ENCODE assay signal across 25 mouse cellular contexts in genomic region chr8:122572751-122573150, GRCm38 (mm10). TPM values are rescaled to one million over a fixed set of nuclear protein-coding genes. Genes with fewer than 3 reads are reported as not detected.
DNase-seq lines count a peak whose midpoint lies in the region; ATAC-seq and TF ChIP-seq lines count a peak whose summit lies in the region.
"Had no signal": no experiment of that assay in that cellular context is flagged by ENCODE, and none has a peak within 500 bp of the region (broad histone marks: within the 10 kb centered on the region; RNA-seq: fewer than 3 reads in every experiment).

No protein-coding gene starts in this region.

- H3K9me3 ChIP-seq in liver, embryonic 12.5 days (replicated peaks): no peaks in the 10 kb centered on the region
- H3K9me3 ChIP-seq in E14TG2a.4 (ENCODE audit: low read length): no peaks in the 10 kb centered on the region
- H3K9me3 ChIP-seq in kidney, embryonic 15.5 days (replicated peaks): no peaks in the 10 kb centered on the region
- H3K9me3 ChIP-seq: heart, embryonic 15.5 days; lung, embryonic 15.5 days; neural tube, embryonic 13.5 days; stomach, embryonic 15.5 days had no signal

- 89% methylated on average over 3 of the region's 3 CpGs for WGBS in liver, embryonic 12.5 days (ENCODE audit: insufficient replicate concordance)
- 87% methylated on average over 3 of the region's 3 CpGs for WGBS in kidney, embryonic 15.5 days

- H3K4me3 ChIP-seq in liver, embryonic 12.5 days: no peak overlapping the region
- peak overlapping the region; percentile 96; the same call in 1 of the 2 replicates for H3K4me3 ChIP-seq in E14TG2a.4 (replicated peaks; ENCODE audit: low read length)
- H3K4me3 ChIP-seq in kidney, embryonic 15.5 days (replicated peaks): no peak overlapping the region
- H3K4me3 ChIP-seq: gastrocnemius, adult 2 months; heart, embryonic 15.5 days; layer of hippocampus, adult 2 months; lung, embryonic 15.5 days; neural tube, embryonic 13.5 days; stomach, embryonic 15.5 days had no signal

- peak overlapping the region; percentile 83 for H3K27ac ChIP-seq in liver, embryonic 12.5 days
- 0 out of 2 replicates have a peak overlapping the region, but pooled peaks have one; percentile 10 for H3K27ac ChIP-seq in kidney, embryonic 15.5 days
- H3K27ac ChIP-seq: gastrocnemius, adult 2 months; heart, embryonic 15.5 days; hindbrain, embryonic 14.5 days; layer of hippocampus, adult 2 months; liver, embryonic 14.5 days; lung, embryonic 15.5 days; neural tube, embryonic 13.5 days; stomach, embryonic 15.5 days had no signal

- no peaks in the 10 kb centered on the region for H3K27me3 ChIP-seq in liver, embryonic 12.5 days (replicated peaks)
- no peaks in the 10 kb centered on the region for H3K27me3 ChIP-seq in E14TG2a.4 (ENCODE audit: insufficient read depth, low read length)
- no peaks in the 10 kb centered on the region for H3K27me3 ChIP-seq in kidney, embryonic 15.5 days
- H3K27me3 ChIP-seq: heart, embryonic 15.5 days; lung, embryonic 15.5 days; neural tube, embryonic 13.5 days; stomach, embryonic 15.5 days had no signal

- 0 out of 2 replicates have a peak overlapping the region, but pooled peaks have one; percentile 0 for H3K9ac ChIP-seq in liver, embryonic 12.5 days
- H3K9ac ChIP-seq in kidney, embryonic 15.5 days: no peak overlapping the region
- H3K9ac ChIP-seq: heart, embryonic 15.5 days; hindbrain, embryonic 14.5 days; liver, embryonic 14.5 days; lung, embryonic 15.5 days; neural tube, embryonic 13.5 days; stomach, embryonic 15.5 days had no signal

- ATAC-seq in liver, embryonic 12.5 days: no peak
- no peak for ATAC-seq in kidney, embryonic 15.5 days (replicated peaks; ENCODE audit: low FRiP score)
- ATAC-seq: CD4-positive, CD25-positive, alpha-beta regulatory T cell, adult 4 months; inflammation-experienced regulatory T-cells, adult 6 months had no signal

- intact Hi-C loops in heart, postnatal 14 days (cut with DNase I): no loop called here

- peak overlapping the region; percentile 19; the same call in 1 of the 2 replicates for H3K4me2 ChIP-seq in liver, embryonic 12.5 days
- no peak overlapping the region for H3K4me2 ChIP-seq in kidney, embryonic 15.5 days
- H3K4me2 ChIP-seq: heart, embryonic 15.5 days; hindbrain, embryonic 14.5 days; lung, embryonic 15.5 days; neural tube, embryonic 13.5 days; stomach, embryonic 15.5 days had no signal

- peak; percentile 74 for DNase-seq in kidney, adult 11 months
- DNase-seq in kidney, postnatal 4 days: no peak
- DNase-seq in liver: no peak
- DNase-seq in heart, postnatal 14 days: no peak
- no peak for DNase-seq in testis, postnatal 10 days (ENCODE audit: low spot score)
- DNase-seq: adrenal gland, adult 8-10 months; cerebellum, adult 11-12 months; gastrocnemius, adult 2 months; heart, postnatal 4 days; retina, postnatal 1 day; right cerebral cortex, postnatal 25 days; thymus, adult 18-20 months; thymus, postnatal 36 days had no signal

- TF ChIP-seq CTCF in E14TG2a.4 (conservative IDR thresholded peaks at IDR 0.05; ENCODE audit: low read length): no peak

- peaks cover 87% of the 10 kb centered on the region for H3K4me1 ChIP-seq in liver, embryonic 12.5 days
- H3K4me1 ChIP-seq in E14TG2a.4 (replicated peaks; ENCODE audit: low read depth, low read length): peaks cover 83% of the 10 kb centered on the region
- H3K4me1 ChIP-seq in kidney, embryonic 15.5 days: peaks cover 66% of the 10 kb centered on the region

- peaks cover 63% of the 10 kb centered on the region for H3K36me3 ChIP-seq in liver, embryonic 12.5 days
- peaks cover 71% of the 10 kb centered on the region for H3K36me3 ChIP-seq in E14TG2a.4 (ENCODE audit: insufficient read depth, low read length)
- peaks cover 54% of the 10 kb centered on the region for H3K36me3 ChIP-seq in kidney, embryonic 15.5 days

RNA-seq across cellular contexts. Expression of gene Aprt, which starts 4.0 kb away (rescaled TPM):
- polyA plus RNA-seq in liver, embryonic 12.5 days (2016; fragmentation: Nextera tagmentation; extraction: Ambion mirVana): 226 and 253 TPM in 2 replicates
- 333 and 353 TPM in 2 replicates for polyA plus RNA-seq in kidney, embryonic 15.5 days (2015; fragmentation: Nextera tagmentation; extraction: Ambion mirVana)
- total RNA-seq in heart, postnatal 14 days (2021): 10 to 100 TPM; 32.7 to 34.5 TPM

RNA-seq across cellular contexts. Expression of gene Cdt1, which starts 4.9 kb away (rescaled TPM):
- polyA plus RNA-seq in liver, embryonic 12.5 days (2016; fragmentation: Nextera tagmentation; extraction: Ambion mirVana): 65.7 and 66.8 TPM in 2 replicates
- 40.8 and 50.4 TPM in 2 replicates for polyA plus RNA-seq in kidney, embryonic 15.5 days (2015; fragmentation: Nextera tagmentation; extraction: Ambion mirVana)
- 1 to 10 TPM; 3.6 to 4.6 TPM for total RNA-seq in heart, postnatal 14 days (2021)

RNA-seq across cellular contexts. Expression of gene Piezo1, which starts 21.6 kb away (rescaled TPM):
- 21.7 and 24.4 TPM in 2 replicates for polyA plus RNA-seq in liver, embryonic 12.5 days (2016; fragmentation: Nextera tagmentation; extraction: Ambion mirVana)
- polyA plus RNA-seq in kidney, embryonic 15.5 days (2015; fragmentation: Nextera tagmentation; extraction: Ambion mirVana): 13.2 and 17.8 TPM in 2 replicates
- 10 to 100 TPM; 27.2 to 30.2 TPM for total RNA-seq in heart, postnatal 14 days (2021)

RNA-seq across cellular contexts. Expression of gene Galns, which starts 38.5 kb away (rescaled TPM):
- 4.6 TPM in 2 replicates for polyA plus RNA-seq in liver, embryonic 12.5 days (2016; fragmentation: Nextera tagmentation; extraction: Ambion mirVana)
- polyA plus RNA-seq in kidney, embryonic 15.5 days (2015; fragmentation: Nextera tagmentation; extraction: Ambion mirVana): 14.0 and 16.0 TPM in 2 replicates
- 1 to 10 TPM; 3.5 to 4.1 TPM for total RNA-seq in heart, postnatal 14 days (2021)

RNA-seq across cellular contexts. Expression of gene Trappc2l, which starts 38.7 kb away (rescaled TPM):
- 27.2 and 30.0 TPM in 2 replicates for polyA plus RNA-seq in liver, embryonic 12.5 days (2016; fragmentation: Nextera tagmentation; extraction: Ambion mirVana)
- polyA plus RNA-seq in kidney, embryonic 15.5 days (2015; fragmentation: Nextera tagmentation; extraction: Ambion mirVana): 51.8 and 54.8 TPM in 2 replicates
- total RNA-seq in heart, postnatal 14 days (2021): 10 to 100 TPM; 45.9 to 57.2 TPM
